Mouse (Mus musculus) erythroblast, embryonic 14.5 days (primary cell): ENCODE measurements at regions not wholly inside any gene's neighbourhood (a gene's known extent, or its start where the extent isn't known, plus 50 kb on each side); places are given as distances from the start of the nearest gene placed in this dataset.

ENCODE experiments used
- GATA1 ChIP-seq: IDR thresholded peaks from 2 replicates; pipeline ENCODE4 v1.6.1; 2012; ENCODE audit warnings: low read length, inconsistent platforms, mixed read lengths
- TAL1 ChIP-seq: IDR thresholded peaks from 3 replicates; pipeline ENCODE4 v1.6.1; 2012; ENCODE audit warnings: low read length, inconsistent platforms, mixed read lengths

DNA sequence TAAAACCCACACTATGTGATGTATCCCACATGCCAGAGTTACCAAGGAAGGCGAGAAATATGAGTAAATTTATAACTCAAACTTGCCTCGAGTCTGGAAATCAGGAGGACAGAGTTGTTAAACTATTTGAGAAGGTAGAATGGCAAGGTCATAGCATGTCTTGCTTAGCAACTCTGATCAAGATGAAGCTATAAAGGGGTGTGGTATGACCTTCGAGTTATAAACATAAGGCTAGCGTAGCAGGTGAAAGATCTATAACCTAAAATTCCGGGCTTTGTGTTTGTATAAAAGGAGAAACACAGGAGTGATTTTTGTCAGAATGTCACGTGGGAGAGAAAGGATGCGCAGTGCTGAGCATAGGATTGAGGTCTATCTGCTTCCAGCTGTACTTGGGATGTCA, 490.0 kb downstream of the 1190002N15Rik start:
- TF ChIP-seq TAL1 (no peak), GATA1 (no peak)
